Mouse (Mus musculus) brain, embryonic 14.5 days (tissue): Measurements from ENCODE around the gene Ncs1.

ENCODE experiments used
- CTCF ChIP-seq: fragments of 200-500 bp; IDR thresholded peaks from 2 replicates; pipeline ENCODE4 v1.5.1; 2012; ENCODE audit warnings: inconsistent platforms, mild to moderate bottlenecking, moderate library complexity, borderline replicate concordance; ENCODE audit not compliant: insufficient read depth, insufficient read length; ENCODE audit errors: extremely low read depth
- POLR2A ChIP-seq: fragments of 200-500 bp; IDR thresholded peaks from 2 replicates; pipeline ENCODE4 v1.6.1; 2012; ENCODE audit warnings: mild to moderate bottlenecking, inconsistent platforms, borderline replicate concordance; ENCODE audit not compliant: poor library complexity, insufficient read depth, insufficient read length, severe bottlenecking; ENCODE audit errors: extremely low read depth

GRCm38 (mm10) chr2:31220844-31221243 is 24.8 kb upstream of the Ncs1 start:
- TF ChIP-seq POLR2A, result no peak
- no peak for TF ChIP-seq CTCF
